Mouse (Mus musculus) CH12.LX (cell line): ENCODE data around the gene Adam30. TPM values are rescaled to one million over a fixed set of nuclear protein-coding genes. Genes with fewer than 3 reads are reported as not detected.

ENCODE experiments used
- DNase-seq: peaks from one replicate; pipeline ENCODE4 v3.0.0-alpha.2; 2013; ENCODE audit errors: extremely low read depth
- H3K27ac ChIP-seq: 2 replicates; pipeline ENCODE4 v1.5.1; 2012; ENCODE audit warnings: low read depth, mild to moderate bottlenecking, control low read depth, moderate library complexity; ENCODE audit not compliant: insufficient read depth
- H3K27me3 ChIP-seq: replicated peaks from 2 replicates; pipeline ENCODE3; 2012; ENCODE audit warnings: inconsistent platforms
- H3K36me3 ChIP-seq, 2 experiments: replicated peaks in 1 of 2; 2 replicates each; pipeline versions ENCODE3 to v1.6.1; 2012; ENCODE audit warnings: inconsistent platforms in 1 of 2, low read length in 1 of 2, mild to moderate bottlenecking in 1 of 2, mixed read lengths in 1 of 2, moderate library complexity in 1 of 2; ENCODE audit not compliant: control insufficient read depth in 1 of 2, insufficient read depth in 1 of 2
- H3K4me1 ChIP-seq, 2 experiments: 2 replicates each; pipeline ENCODE4 v1.6.1; 2012; ENCODE audit warnings: inconsistent platforms in 1 of 2, moderate library complexity in 1 of 2; ENCODE audit not compliant: insufficient read depth in 2 of 2, control insufficient read depth in 1 of 2
- H3K4me2 ChIP-seq: 2 replicates; pipeline ENCODE4 v1.6.1; 2012; ENCODE audit warnings: low read depth, mild to moderate bottlenecking, control low read depth; ENCODE audit not compliant: poor library complexity, insufficient read depth, severe bottlenecking
- H3K4me3 ChIP-seq, 3 experiments: fragments of 150-350 bp in 1 of 3; sonication (generic) in 1 of 3; replicated peaks in 1 of 3; 2 replicates each; pipeline versions ENCODE3 to v1.5.1; 2011 to 2012; ENCODE audit warnings: low read depth in 2 of 3, low read length in 2 of 3, mild to moderate bottlenecking in 2 of 3, moderate library complexity in 2 of 3, control low read depth in 1 of 3, improper control_type of control experiment in 1 of 3, inconsistent platforms in 1 of 3, mixed read lengths in 1 of 3; ENCODE audit not compliant: poor library complexity in 1 of 3
- H3K79me2 ChIP-seq: replicated peaks from 2 replicates; pipeline ENCODE4 v1.6.1; 2012; ENCODE audit warnings: mild to moderate bottlenecking, moderate library complexity; ENCODE audit not compliant: control insufficient read depth, poor library complexity, insufficient read depth, severe bottlenecking; ENCODE audit errors: extremely low read depth
- H3K9ac ChIP-seq: 2 replicates; pipeline ENCODE4 v1.6.1; 2012; ENCODE audit warnings: low read depth, mild to moderate bottlenecking, control low read depth, moderate library complexity; ENCODE audit not compliant: insufficient read depth
- H3K9me3 ChIP-seq: replicated peaks from 2 replicates; pipeline ENCODE3; 2012; ENCODE audit warnings: low read length, inconsistent platforms, mixed read lengths
- CHD1 ChIP-seq: IDR thresholded peaks from 2 replicates; pipeline ENCODE4 v1.6.1; 2012; ENCODE audit warnings: low read depth, low read length, improper control_type of control experiment, inconsistent platforms
- CTCF ChIP-seq, 2 experiments: IDR thresholded peaks in 1 of 2; conservative IDR thresholded peaks in 1 of 2; 2 replicates each; pipeline ENCODE4 v1.5.1; 2011 to 2012; ENCODE audit warnings: low read depth in 2 of 2, low read length in 2 of 2, improper control_type of control experiment in 1 of 2, inconsistent platforms in 1 of 2, mild to moderate bottlenecking in 1 of 2, moderate library complexity in 1 of 2
- E2F4 ChIP-seq: IDR thresholded peaks from 2 replicates; pipeline ENCODE4 v1.6.1; 2011; ENCODE audit warnings: low read depth, low read length, improper control_type of control experiment; ENCODE audit not compliant: insufficient replicate concordance
- ELF1 ChIP-seq: IDR thresholded peaks from 2 replicates; pipeline ENCODE4 v1.6.1; 2014; ENCODE audit warnings: low read depth, mild to moderate bottlenecking, inconsistent platforms, low read length, improper control_type of control experiment
- GABPA ChIP-seq: IDR thresholded peaks from 2 replicates; pipeline ENCODE4 v1.6.1; 2012; ENCODE audit warnings: low read depth, low read length, improper control_type of control experiment, inconsistent platforms; ENCODE audit not compliant: insufficient replicate concordance
- IRF4 ChIP-seq: IDR thresholded peaks from 2 replicates; pipeline ENCODE4 v1.6.1; 2014; ENCODE audit warnings: low read depth, mild to moderate bottlenecking, inconsistent platforms, low read length, improper control_type of control experiment
- JUND ChIP-seq: conservative IDR thresholded peaks from 2 replicates; pipeline ENCODE4 v1.6.1; 2011; ENCODE audit warnings: low read depth, low read length, improper control_type of control experiment
- MAFK ChIP-seq: IDR thresholded peaks from 2 replicates; pipeline ENCODE4 v1.6.1; 2011; ENCODE audit warnings: low read length, improper control_type of control experiment; ENCODE audit not compliant: insufficient replicate concordance
- MAZ ChIP-seq: IDR thresholded peaks from 2 replicates; pipeline ENCODE4 v1.6.1; 2012; ENCODE audit warnings: low read depth, mild to moderate bottlenecking, inconsistent platforms, low read length, improper control_type of control experiment, moderate library complexity
- MXI1 ChIP-seq: IDR thresholded peaks from 2 replicates; pipeline ENCODE4 v1.6.1; 2011; ENCODE audit warnings: mild to moderate bottlenecking, low read depth, low read length, improper control_type of control experiment
- MYC ChIP-seq: IDR thresholded peaks from 2 replicates; pipeline ENCODE4 v1.6.1; 2011; ENCODE audit warnings: low read depth, mild to moderate bottlenecking, improper control_type of control experiment, low read length
- NELFE ChIP-seq: IDR thresholded peaks from 2 replicates; pipeline ENCODE4 v1.6.1; 2011; ENCODE audit warnings: low read depth, low read length, improper control_type of control experiment
- PAX5 ChIP-seq: IDR thresholded peaks from 2 replicates; pipeline ENCODE4 v1.6.1; 2012; ENCODE audit warnings: low read length, inconsistent platforms, mixed read lengths
- POLR2A ChIP-seq: IDR thresholded peaks from 2 replicates; pipeline ENCODE4 v1.6.1; 2011; ENCODE audit warnings: low read depth, mild to moderate bottlenecking, improper control_type of control experiment, low read length
- SIN3A ChIP-seq: IDR thresholded peaks from 2 replicates; pipeline ENCODE4 v1.6.1; 2012; ENCODE audit warnings: low read length, improper control_type of control experiment, inconsistent platforms
- TBP ChIP-seq: conservative IDR thresholded peaks from 2 replicates; pipeline ENCODE4 v1.6.1; 2011; ENCODE audit warnings: low read depth, low read length, improper control_type of control experiment
- UBTF ChIP-seq: IDR thresholded peaks from 2 replicates; pipeline ENCODE4 v1.6.1; 2012; ENCODE audit warnings: low read depth, mild to moderate bottlenecking, inconsistent platforms, low read length, improper control_type of control experiment, moderate library complexity
- USF1 ChIP-seq: IDR thresholded peaks from 2 replicates; pipeline ENCODE4 v1.6.1; 2014; ENCODE audit warnings: low read depth, mild to moderate bottlenecking, inconsistent platforms, low read length, improper control_type of control experiment
- ZNF384 ChIP-seq: IDR thresholded peaks from 2 replicates; pipeline ENCODE4 v1.6.1; 2012; ENCODE audit warnings: low read depth, low read length, improper control_type of control experiment, inconsistent platforms
- dilution Hi-C: fragments of 300-500 bp; cut with MboI; formaldehyde crosslinking; loops from 2 replicates; pipeline ENCODE4 v1.14.3; 2020; ENCODE audit warnings: low sequenced_read_pairs; ENCODE audit not compliant: extremely low pct_unique_long_range_greater_than_20kb, extremely low pct_ligation_motif_present
- in situ Hi-C: fragments of 300-500 bp; cut with MboI; formaldehyde crosslinking; loops from 3 replicates; pipeline ENCODE4 v1.14.3; 2019; ENCODE audit warnings: low sequenced_read_pairs, low pct_ligation_motif_present, low pct_unique_long_range_greater_than_20kb, mixed read lengths
- polyA plus RNA-seq: library from polyadenylated mRNA; unstranded; fragments of >175 nt; gene quantifications from 2 replicates; pipeline ENCODE4 v1.2.1, GENCODE M21; 2012; ENCODE audit warnings: low read depth; ENCODE audit not compliant: insufficient read length
- total RNA-seq, 2 experiments: library from RNA; depleted of rRNA; stranded (reverse); fragments of 300-350 nt in 1 of 2; fragments of >200 nt in 1 of 2; gene quantifications; 2 replicates each; pipeline ENCODE4 v1.2.3; 2012 to 2014

Adam30 gene
- total and polyA plus RNA-seq, 3 experiments, result not detected

DNA sequence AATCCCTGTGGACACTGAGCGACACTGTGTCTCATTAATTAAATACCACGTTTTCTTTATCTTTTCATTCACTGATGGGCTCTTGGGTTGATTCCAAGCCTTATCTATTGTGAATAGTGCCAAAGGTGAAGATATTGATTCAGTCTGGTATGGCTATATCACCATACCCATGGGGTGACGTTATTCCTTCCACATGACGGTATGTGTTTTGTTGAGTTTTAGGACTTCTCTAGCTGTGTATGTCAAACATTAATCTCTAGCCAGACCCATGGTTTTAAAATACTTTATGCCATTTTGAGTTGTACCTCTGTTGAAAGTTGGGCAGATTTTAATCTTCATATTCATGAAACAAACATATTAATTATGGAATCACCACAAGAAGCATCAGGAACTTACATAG is 48.7 kb downstream of the Adam30 start:
- no peaks in the 10 kb centered on the region for H3K79me2 ChIP-seq
- in situ Hi-C loops (no loop called here), dilution Hi-C loops (no loop called here)
- H3K4me2 ChIP-seq, result no peak overlapping the region
- H3K9ac ChIP-seq, result no peak overlapping the region
- H3K36me3 ChIP-seq, result no peaks in the 10 kb centered on the region
- H3K27me3 ChIP-seq, result peaks cover 6% of the 10 kb centered on the region
- TF ChIP-seq NELFE (no peak), ZNF384 (no peak)
- H3K27ac ChIP-seq, result no peak overlapping the region
- H3K4me3 ChIP-seq, result no peak overlapping the region
- H3K9me3 ChIP-seq, result no peaks in the 10 kb centered on the region
- no peaks in the 10 kb centered on the region for H3K4me1 ChIP-seq
- DNase-seq, result no peak

GRCm38 (mm10) chr3:98210860-98211259 is 50.4 kb downstream of the Adam30 start:
- in situ Hi-C loops (no loop called here), dilution Hi-C loops (no loop called here)
- Histone ChIP-seq H3K79me2 (no peaks in the 10 kb centered on the region), H3K4me2 (no peak overlapping the region), H3K4me1 (no peaks in the 10 kb centered on the region), H3K36me3 (no peaks in the 10 kb centered on the region), H3K9me3 (no peaks in the 10 kb centered on the region), H3K27me3 (peaks cover 11% of the 10 kb centered on the region), H3K9ac (no peak overlapping the region), H3K4me3 (no peak overlapping the region), H3K27ac (no peak overlapping the region)
- DNase-seq, result no peak
- TF ChIP-seq TBP (no peak), MXI1 (no peak), E2F4 (no peak), IRF4 (no peak), NELFE (no peak), CHD1 (no peak), CTCF (conservative IDR thresholded peaks at IDR 0.05 in 1 of 2, IDR thresholded peaks at IDR 0.05 in 1 of 2; ENCODE audit: low read depth in 2 of 2, low read length in 2 of 2) (no peak), MAZ (no peak), MAFK (no peak), PAX5 (no peak), USF1 (no peak), SIN3A (no peak), MYC (no peak), ELF1 (no peak), JUND (no peak), POLR2A (no peak), UBTF (no peak), GABPA (no peak)
